Mouse (Mus musculus): Measurements from ENCODE around the gene Znrf3.

DNA sequence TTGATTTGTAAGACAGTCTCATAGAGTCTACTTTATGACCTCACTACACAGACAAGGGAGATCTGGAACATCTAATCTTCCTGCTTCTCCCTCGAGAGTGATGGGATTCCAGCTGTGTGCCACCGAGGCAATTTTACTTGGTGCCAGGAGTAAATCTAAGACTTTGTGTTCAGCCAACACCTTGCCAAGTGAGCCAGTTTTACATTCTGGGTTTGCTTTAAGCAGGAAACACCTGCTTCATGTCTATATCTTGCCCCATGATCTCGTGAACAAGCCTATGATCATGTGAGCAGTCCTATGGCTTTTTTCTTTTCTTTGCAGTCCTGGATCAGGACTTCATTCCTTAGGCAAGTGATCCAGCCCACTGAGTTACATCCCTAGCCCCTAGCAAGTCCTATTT lies 191.1 kb downstream of the Znrf3 start:
- TF ChIP-seq CTCF (IDR thresholded peaks at IDR 0.05; ENCODE audit: low read depth, low read length) (no peak), POLR2A (IDR thresholded peaks at IDR 0.05; ENCODE audit: borderline replicate concordance, low read depth, low read length) (no peak)
